Mouse (Mus musculus): ENCODE results near the gene Snx9.

The Snx9 gene

GRCm38 (mm10) chr17:5842988-5843640 lies 2.0 kb downstream of the Snx9 start:
- DNase-seq (ENCODE audit: extremely low spot score, low read depth, low spot score): no peak

- DNase-seq (ENCODE audit: extremely low spot score, low read depth, low spot score): no peak
Measured at GRCm38 (mm10) chr17:5843641-5843990, 2.5 kb downstream of the Snx9 start.

DNA sequence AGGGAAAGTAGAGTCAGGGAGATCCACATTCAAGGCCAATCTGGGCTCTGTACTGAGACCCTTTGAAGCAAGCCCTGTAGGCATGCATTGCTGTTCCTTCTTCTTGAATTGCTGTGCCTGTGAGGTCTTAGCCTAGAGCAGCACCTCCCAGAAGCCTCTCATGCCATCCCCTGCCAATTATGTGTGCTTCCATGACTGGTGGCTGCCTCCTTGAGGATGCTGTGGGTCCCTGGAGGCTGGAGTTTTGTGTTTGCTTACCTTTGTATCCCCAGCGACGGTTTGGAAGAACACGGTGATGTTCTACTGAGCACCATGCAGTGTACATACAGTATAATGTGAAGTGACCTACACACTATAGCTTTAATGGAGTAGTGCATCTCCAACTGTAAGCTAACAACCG lies 4.2 kb downstream of the Snx9 start:
- no peak for DNase-seq (ENCODE audit: extremely low spot score, low read depth, low spot score)

- DNase-seq (ENCODE audit: extremely low spot score, low read depth, low spot score): no peak
Measured at GRCm38 (mm10) chr17:5846101-5846500, 5.0 kb downstream of the Snx9 start.

- no peak for DNase-seq (ENCODE audit: extremely low spot score, low read depth, low spot score)
Measured at GRCm38 (mm10) chr17:5848706-5849415, 7.7 kb downstream of the Snx9 start.

DNA sequence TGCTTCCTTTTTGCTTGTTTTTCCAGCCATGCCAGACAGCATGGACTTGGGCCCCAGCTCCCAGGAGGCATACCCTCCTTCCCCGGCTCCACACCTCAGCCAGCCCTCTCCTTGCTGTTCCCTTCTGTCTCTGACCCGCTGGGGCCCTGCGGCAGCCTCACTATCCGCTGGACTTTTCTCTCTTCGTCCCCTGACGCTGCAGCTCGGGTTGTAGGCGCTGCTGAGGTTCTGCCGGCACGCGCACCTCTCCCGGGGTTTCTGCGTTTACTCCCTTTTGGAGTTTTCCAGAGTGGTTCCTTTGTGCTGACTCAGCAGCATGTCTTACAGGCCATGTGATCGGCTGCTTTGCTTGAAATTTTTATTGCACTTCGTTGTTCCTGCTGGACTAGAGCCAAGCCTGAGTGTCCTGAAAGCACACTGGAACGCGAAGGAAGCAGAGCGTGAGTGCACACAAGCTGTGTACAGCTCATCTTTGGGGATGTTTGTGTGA lies 8.3 kb downstream of the Snx9 start:
- no peak for DNase-seq (ENCODE audit: extremely low spot score, low read depth, low spot score)

GRCm38 (mm10) chr17:5850031-5850430 lies 8.9 kb downstream of the Snx9 start:
- DNase-seq (ENCODE audit: extremely low spot score, low read depth, low spot score): no peak

DNA sequence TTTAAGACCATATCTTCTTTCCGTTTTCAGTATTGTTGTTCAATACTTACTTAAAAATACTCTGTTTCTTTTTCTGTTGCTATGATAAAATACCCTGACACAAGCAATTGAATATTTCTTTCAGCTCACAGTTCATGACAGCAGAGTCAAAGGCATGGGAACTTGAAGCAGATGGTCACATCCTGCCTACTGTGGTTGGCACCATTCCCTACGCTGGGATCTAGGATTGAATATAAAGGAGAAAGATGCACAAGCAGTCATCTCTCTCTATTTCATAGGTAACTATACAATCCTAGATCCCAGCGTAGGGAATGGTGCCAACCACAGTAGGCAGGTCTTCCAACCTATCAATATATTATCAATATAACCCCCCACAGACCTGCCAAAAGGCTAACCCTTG lies 9.3 kb downstream of the Snx9 start:
- DNase-seq (ENCODE audit: extremely low spot score, low read depth, low spot score): no peak

- DNase-seq (ENCODE audit: extremely low spot score, low read depth, low spot score): no peak
Measured at GRCm38 (mm10) chr17:5853936-5854335, 12.8 kb downstream of the Snx9 start.

DNA sequence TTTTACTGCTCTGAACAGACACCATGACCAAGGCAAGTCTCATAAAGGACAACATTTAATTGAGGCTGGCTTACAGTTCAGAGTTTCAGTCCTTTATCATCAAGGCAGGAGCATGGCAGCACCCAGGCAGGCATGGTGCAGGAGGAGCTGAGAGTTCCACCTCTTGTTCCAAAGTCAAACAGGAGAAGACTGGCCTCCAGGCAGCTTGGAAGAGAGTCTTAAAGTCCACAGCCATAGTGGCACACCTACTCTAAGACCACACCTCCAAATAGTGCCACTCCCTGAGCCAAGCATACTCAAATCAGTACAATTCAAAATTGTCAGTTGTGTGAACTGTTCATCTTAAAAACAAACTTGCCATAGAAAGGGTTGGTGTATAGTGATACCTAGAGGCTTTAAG lies 14.4 kb downstream of the Snx9 start:
- DNase-seq (ENCODE audit: extremely low spot score, low read depth, low spot score): no peak

- DNase-seq (ENCODE audit: extremely low spot score, low read depth, low spot score): no peak
Measured at GRCm38 (mm10) chr17:5856426-5856825, 15.3 kb downstream of the Snx9 start.

- no peak for DNase-seq (ENCODE audit: extremely low spot score, low read depth, low spot score)
Measured at GRCm38 (mm10) chr17:5857206-5857605, 16.1 kb downstream of the Snx9 start.

- DNase-seq (ENCODE audit: extremely low spot score, low read depth, low spot score): no peak
Measured at GRCm38 (mm10) chr17:5858209-5858608, 17.1 kb downstream of the Snx9 start.

- no peak for DNase-seq (ENCODE audit: extremely low spot score, low read depth, low spot score)
Measured at GRCm38 (mm10) chr17:5862285-5862684, 21.2 kb downstream of the Snx9 start.

- no peak for DNase-seq (ENCODE audit: extremely low spot score, low read depth, low spot score)
Measured at GRCm38 (mm10) chr17:5862869-5863268, 21.7 kb downstream of the Snx9 start.

DNA sequence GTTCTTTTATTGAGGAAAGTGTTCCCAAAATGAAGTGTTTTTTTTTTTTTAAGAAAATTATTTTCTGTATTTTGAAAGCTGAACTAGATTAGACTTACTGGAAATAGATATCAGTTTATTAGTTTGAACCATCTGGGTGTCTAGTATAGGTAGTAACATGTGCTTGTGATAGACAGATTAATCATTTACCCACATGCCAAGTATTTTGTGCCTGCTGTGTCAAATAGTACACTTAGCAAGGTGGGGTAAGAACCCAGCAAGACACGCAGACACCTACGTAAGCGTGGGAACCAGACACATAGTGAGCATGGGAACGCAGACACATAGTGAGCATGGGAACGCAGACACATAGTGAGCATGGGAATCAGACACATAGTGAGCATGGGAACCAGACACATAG lies 22.6 kb downstream of the Snx9 start:
- no peak for DNase-seq (ENCODE audit: extremely low spot score, low read depth, low spot score)

DNA sequence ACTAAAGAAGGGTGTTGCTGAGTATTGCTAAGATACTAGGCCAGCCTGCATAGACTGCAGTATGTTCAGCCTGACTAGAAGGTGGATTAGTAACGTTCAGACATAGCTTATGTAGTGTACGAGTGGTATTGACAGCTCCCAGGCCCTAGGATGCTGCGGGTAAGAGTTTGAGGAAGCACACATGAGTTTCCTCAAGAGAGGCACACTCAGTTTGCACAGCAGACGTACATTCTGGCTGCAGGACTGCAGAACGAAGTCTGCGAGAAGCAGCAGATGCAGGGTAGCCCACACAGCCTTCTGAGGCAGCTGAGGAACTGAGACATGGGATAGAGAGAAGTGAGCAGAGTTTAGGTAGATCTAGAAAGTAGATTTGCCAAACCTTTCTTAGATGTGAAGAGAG lies 26.3 kb downstream of the Snx9 start:
- no peak for DNase-seq (ENCODE audit: extremely low spot score, low read depth, low spot score)

GRCm38 (mm10) chr17:5868319-5869031 lies 27.3 kb downstream of the Snx9 start:
- no peak for DNase-seq (ENCODE audit: extremely low spot score, low read depth, low spot score)

DNA sequence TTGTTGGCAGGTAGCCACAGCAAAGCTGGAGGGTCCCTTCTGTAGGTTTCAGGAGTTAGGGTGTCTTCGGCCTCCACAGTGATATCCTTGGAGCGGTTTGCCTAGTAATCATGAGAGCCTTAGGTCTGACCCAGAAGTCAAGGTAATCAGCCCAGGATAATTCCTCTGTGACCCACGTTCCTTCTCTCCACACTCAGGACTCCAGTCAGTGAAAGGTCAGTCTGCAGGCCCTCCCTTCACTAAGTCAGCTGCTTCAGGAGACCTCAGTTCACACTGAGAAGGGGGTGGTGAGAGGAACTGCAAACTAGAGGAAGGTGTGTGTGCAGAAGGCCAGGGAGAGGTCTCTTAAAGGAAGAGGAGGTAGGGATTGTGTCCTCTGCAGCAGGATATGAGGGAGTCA lies 28.3 kb downstream of the Snx9 start:
- no peak for DNase-seq (ENCODE audit: extremely low spot score, low read depth, low spot score)

DNA sequence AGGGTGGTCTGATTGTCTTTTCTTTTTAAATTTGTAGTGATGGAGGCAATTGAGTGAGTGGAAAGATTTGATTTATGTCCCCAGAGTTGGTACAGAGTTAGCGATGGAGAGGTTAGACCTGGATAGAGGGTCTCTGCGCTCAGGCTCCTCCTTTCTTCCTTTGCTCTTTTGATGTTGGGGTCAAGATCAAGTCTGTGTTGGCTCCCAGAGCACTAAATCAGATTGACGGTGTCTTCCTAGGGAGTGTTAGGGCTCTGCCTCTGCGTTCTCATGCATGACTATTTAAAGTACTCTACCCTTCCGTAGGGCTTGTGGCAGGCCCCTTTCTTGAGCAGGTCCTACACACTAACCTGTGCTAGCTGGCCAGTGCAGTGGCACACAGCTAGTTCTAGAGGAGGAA lies 28.9 kb downstream of the Snx9 start:
- DNase-seq (ENCODE audit: extremely low spot score, low read depth, low spot score): no peak

- DNase-seq (ENCODE audit: extremely low spot score, low read depth, low spot score): no peak
Measured at GRCm38 (mm10) chr17:5870696-5871095, 29.6 kb downstream of the Snx9 start.

- DNase-seq (ENCODE audit: extremely low spot score, low read depth, low spot score): no peak
Measured at GRCm38 (mm10) chr17:5872506-5872905, 31.4 kb downstream of the Snx9 start.

All from hindlimb bud, embryonic 11.5 days (tissue).